Mouse (Mus musculus) c-Kit-positive CD71-positive TER-119-positive erythroid progenitor cells, embryonic 14.5 days (primary cell): Measurements from ENCODE around the gene Eri3.

ENCODE experiments used
- DNase-seq: peaks from one replicate; pipeline ENCODE4 v3.0.0-alpha.2; 2013; ENCODE audit warnings: low spot score

Eri3 gene

GRCm38 (mm10) chr4:117577579-117577978 is 27.4 kb downstream of the Eri3 start:
- no peak for DNase-seq

DNA sequence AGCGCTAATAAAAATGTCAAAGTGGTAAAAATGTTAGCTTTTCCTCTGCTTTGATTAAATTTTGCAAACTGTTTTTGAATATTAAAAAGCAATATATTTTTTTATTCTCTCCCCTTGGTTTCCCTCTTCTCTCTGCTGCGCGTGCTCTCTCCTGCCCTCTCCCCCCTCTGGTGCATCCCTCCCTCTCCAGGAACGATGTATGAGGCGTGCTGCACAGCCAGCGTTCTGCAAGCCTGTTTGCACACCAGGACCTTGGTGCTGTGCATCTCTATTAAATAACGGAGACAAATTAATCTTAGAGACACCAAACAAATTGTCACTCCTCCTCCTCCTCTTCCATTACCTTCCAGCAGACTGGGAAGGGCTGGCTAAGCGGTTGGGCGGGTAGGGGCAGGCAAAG is 31.5 kb downstream of the Eri3 start:
- DNase-seq, result no peak

DNA sequence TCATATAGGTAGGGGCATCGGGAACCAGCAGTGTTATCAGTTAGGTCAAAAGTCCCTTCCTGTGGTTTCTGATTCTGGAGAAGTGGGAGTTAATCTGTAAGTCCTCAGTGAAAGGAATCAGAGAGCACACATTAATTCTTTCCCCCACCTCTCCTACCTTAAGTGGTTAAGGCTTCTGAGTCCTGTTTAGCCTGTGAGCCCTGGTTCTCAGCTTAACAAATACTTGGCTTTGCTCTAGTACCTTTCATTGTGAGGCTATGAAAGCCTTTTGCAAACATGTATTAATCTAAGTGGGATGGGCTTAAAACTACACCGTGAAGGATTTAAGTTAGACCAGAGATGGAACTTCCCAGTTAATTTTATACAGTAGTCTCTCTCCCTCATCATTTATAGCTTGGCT is 35.8 kb downstream of the Eri3 start:
- no peak for DNase-seq

GRCm38 (mm10) chr4:117587447-117587846 is 37.3 kb downstream of the Eri3 start:
- no peak for DNase-seq

GRCm38 (mm10) chr4:117589081-117589660 is 39.0 kb downstream of the Eri3 start:
- DNase-seq, result no peak

DNA sequence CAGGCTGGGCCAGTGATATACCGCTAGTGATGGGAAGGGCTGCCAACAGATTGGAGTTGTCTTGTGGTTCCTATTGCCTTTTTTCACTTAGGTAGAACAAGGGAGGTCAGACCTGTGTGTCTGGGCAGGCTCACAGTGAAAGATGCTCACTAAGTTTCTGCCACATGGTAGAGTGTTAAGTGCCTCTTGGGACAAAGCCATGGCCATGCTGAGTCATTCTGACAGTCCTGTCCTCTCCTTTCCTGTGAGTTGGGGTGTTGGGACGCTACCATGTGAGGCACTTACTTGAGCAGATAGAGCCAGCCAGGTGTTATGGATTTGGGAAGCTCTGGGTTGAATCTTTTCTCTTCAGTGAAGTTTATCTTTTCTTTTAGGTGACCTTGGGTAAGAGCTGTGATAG is 40.6 kb downstream of the Eri3 start:
- DNase-seq, result no peak

- no peak for DNase-seq
Measured at GRCm38 (mm10) chr4:117592206-117592605, 42.0 kb downstream of the Eri3 start.

GRCm38 (mm10) chr4:117595293-117595692 is 45.1 kb downstream of the Eri3 start:
- DNase-seq, result no peak

DNA sequence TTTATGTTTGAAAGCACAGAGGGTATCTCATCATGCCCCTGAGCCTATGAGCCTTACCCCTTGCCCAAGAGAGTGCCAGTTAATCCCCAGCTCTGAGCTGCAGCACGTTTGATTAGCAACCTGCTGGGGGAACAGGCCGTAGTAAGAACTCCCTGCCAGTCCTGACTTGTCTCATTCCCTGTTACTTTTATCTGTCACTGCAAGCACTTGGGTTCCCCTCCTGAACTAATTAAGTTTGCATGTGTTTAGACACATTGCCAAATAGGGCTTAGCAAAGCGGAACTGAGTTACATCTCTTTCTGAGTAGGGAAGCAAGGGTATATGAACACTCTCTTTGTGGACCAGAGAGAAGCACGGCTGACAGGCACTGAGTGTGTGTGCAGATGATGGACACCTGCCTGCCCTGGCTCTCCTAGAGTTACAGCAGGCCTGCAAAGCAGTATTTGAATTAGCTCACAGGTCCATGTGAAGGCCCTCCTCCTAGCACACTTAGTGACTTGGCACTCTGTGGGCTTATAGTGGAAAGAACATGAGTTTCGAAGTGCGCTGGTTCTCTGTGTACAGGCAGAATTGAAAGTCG is 49.9 kb downstream of the Eri3 start:
- no peak for DNase-seq

GRCm38 (mm10) chr4:117601338-117601776 is 51.2 kb downstream of the Eri3 start:
- DNase-seq, result no peak

GRCm38 (mm10) chr4:117605099-117605953 is 55.2 kb downstream of the Eri3 start:
- DNase-seq, result no peak

GRCm38 (mm10) chr4:117605954-117606227 is 55.7 kb downstream of the Eri3 start:
- no peak for DNase-seq

DNA sequence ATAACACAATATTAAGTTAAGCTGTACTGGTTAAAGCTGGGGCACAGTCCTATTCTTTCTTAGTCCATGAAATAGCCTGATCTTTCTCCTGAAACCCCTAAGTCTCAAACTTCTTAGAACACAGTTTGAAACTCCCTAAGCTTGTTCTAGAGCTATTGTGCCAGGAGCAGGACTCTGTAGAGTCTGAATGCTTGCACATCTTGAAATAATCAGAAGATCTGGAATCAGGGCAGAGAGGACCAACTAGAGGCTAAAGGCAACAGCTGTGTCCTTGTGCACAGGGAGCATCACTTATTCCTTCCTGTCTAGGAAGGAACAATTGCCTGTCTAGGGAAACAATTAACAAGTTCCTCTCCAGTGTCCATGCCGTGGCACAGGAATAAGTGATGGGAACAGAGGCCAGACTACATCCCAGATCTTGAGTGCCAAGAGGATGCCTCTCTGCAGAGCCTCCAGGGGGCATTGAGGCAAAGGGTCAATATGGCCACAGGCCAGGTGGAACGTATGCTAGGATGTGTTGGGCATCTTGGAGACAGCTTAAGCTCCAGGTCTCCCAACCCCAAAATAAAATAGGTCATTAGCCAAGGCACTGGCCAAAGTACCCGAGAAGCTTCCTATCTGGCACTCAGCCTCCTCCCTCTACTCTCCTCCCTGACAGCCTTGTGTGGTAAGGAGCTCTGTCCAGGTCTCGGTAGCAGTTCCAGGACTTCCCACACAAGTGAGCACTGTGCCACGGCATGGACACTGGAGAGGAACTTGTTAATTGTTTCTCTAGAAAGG is 56.9 kb downstream of the Eri3 start:
- DNase-seq, result no peak

DNA sequence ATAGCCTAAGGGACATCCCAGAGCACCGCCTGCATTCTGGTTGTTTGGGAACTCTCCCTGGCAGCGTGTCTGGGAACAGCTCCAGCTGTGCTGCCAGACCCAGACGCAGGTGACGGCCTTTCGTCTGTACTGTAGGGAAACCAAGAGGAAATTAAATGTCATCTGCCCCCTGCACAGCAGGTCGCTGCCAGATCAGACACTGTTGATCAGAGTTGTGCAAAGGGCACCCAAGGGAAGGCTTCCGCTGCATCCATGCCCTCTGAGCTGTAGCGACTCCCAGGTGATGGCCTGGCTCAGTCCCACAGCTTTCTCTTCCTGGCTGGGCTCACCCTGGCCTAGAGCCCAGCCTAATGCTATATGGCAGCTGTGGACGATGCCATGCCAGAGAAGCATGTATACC is 58.1 kb downstream of the Eri3 start:
- DNase-seq, result no peak

GRCm38 (mm10) chr4:117609371-117610039 is 59.3 kb downstream of the Eri3 start:
- no peak for DNase-seq

GRCm38 (mm10) chr4:117611385-117611784 is 61.2 kb downstream of the Eri3 start:
- peak; percentile 48 for DNase-seq

GRCm38 (mm10) chr4:117611814-117612213 is 61.6 kb downstream of the Eri3 start:
- no peak for DNase-seq

- DNase-seq, result no peak
Measured at GRCm38 (mm10) chr4:117612713-117613112, 62.5 kb downstream of the Eri3 start.

DNA sequence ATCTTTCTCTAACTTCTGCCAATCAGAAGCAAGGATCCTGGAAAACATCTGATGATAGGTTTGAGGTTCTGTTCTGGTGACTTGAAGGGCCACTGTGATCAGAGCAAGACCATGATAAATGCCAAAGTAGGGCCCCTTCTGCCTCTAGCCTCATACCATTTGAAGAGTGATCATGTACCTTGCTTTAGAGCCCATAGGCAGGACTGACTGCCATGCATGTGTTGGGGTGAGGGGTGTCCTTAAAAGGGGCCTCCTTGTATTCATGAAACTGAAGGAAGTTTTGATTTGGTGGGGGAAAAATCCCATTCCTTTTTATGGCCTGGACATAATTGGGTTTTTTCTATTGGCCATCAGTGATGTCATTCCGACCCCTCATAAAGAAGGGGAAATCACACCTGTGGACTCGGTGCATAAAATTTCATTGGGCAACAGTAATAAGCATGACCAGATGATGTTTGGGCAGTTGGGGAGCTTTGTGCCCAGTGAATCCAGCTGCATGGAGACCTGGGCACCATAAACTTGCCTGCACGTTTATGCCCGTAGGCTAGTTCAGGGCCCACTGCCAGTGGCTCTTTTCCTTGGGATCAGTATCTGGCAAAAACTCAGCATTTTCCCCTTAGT is 63.1 kb downstream of the Eri3 start:
- no peak for DNase-seq

DNA sequence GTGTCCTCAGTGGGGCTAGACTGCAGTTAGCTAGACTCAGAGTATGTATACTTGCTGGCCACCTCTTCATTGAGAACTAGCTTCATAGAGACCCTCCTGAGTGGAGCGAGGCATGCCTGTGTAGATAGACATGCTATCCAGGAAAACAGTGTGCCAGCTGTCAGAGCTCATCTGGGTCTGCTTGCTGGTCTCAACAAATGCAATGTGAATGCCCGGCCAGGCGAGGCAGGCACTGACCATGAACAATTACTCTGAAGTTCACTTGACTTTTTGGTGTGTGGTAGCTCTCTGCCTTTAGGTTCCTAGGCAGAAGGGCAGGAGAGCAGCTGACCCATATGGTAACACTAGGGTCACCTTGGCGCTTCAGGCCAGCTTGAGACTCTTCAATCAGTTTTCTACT is 66.4 kb downstream of the Eri3 start:
- DNase-seq, result no peak

DNA sequence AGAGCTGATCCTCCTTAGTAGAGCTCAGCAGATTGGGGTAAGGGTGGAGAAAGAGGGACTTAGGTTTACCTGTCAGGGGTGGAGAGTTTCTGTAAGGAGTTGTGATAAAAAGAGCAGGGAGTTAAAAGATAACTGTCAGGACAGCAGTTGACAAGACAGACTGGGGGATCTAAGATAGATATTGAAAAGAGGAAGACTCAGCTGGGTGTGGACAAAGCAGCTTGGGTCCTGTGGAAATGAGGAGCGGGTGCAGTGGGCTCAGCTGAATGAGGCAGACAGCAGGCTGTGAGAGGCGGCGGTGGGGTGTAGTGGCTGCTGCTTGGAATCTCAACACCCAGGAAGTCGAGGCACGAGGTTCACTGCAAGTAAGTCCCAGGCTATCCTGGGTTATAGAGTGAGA is 72.1 kb downstream of the Eri3 start:
- no peak for DNase-seq

DNA sequence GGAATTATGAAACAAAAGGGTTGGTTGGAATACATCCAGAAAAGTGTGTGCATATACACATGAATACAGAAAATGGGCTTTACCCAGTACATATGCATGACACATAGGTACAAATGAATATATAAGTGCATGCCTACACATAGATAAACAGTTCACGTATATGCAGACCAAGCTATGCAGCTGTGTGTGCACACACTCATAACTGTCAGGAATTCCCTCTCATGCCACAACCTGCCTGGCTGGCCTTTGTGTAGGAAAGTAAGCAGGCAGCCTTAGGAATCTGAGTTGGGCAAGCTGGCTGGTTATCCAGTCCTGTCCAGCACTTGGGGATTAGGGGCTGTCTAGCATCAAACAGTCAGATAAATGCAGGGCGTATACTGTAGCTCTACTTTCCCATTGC is 72.9 kb downstream of the Eri3 start:
- DNase-seq, result no peak
